Mouse (Mus musculus): ENCODE measurements around the gene Etnk1.

GRCm38 (mm10) chr6:143212766-143213165 lies 45.7 kb downstream of the Etnk1 start:
- TF ChIP-seq GATA1 (IDR thresholded peaks at IDR 0.05; ENCODE audit: borderline replicate concordance, low read length), result no peak
- TF ChIP-seq CTCF (IDR thresholded peaks at IDR 0.05; ENCODE audit: low read depth, low read length), result no peak
- TF ChIP-seq GATA2 (IDR thresholded peaks at IDR 0.05; ENCODE audit: borderline replicate concordance, low read depth, low read length), result no peak
- no peak for TF ChIP-seq POLR2AphosphoS5 (IDR thresholded peaks at IDR 0.05; ENCODE audit: insufficient replicate concordance, low read depth, low read length)
- no peak for TF ChIP-seq TAL1 (conservative IDR thresholded peaks at IDR 0.05; ENCODE audit: low read depth, low read length)
